Mouse (Mus musculus) hindbrain, postnatal 0 days (tissue): ENCODE results near the gene H2afv. TPM values are rescaled to one million over a fixed set of nuclear protein-coding genes. Genes with fewer than 3 reads are reported as not detected.
"Not testable (repeated sequence)": the region's sequence is repeated elsewhere in the genome, so short reads cannot be mapped to it uniquely, and the experiment has no call there.

Source experiments
- ATAC-seq: fragments of 200-750 bp; cut with Nextera tagmentation; 2 replicates; pipeline ENCODE4 v1.8.0; 2017; ENCODE audit warnings: mild to moderate bottlenecking, moderate TSS enrichment, moderate library complexity
- DNase-seq: peaks from one replicate; pipeline ENCODE4 v3.0.0-alpha.2; 2015; ENCODE audit warnings: low spot score
- H3K27ac ChIP-seq: fragments of 300-500 bp; sonication (generic); 2 replicates; pipeline ENCODE4 v1.5.1; 2014; ENCODE audit warnings: mild to moderate bottlenecking
- H3K27me3 ChIP-seq: fragments of 300-500 bp; sonication (generic); 2 replicates; pipeline ENCODE4 v1.6.1; 2014; ENCODE audit warnings: low read length, mixed read lengths; ENCODE audit not compliant: insufficient read depth
- H3K36me3 ChIP-seq: fragments of 300-500 bp; sonication (generic); 2 replicates; pipeline ENCODE4 v1.6.1; 2014; ENCODE audit warnings: low read length, mixed read lengths; ENCODE audit not compliant: insufficient read depth
- H3K4me1 ChIP-seq: fragments of 300-500 bp; sonication (generic); 2 replicates; pipeline ENCODE4 v1.6.1; 2014; ENCODE audit warnings: antibody characterized with exemption, low read length, mixed read lengths; ENCODE audit not compliant: insufficient read depth
- H3K4me2 ChIP-seq: fragments of 300-500 bp; sonication (generic); 2 replicates; pipeline ENCODE4 v1.6.1; 2014; ENCODE audit warnings: low read depth, mild to moderate bottlenecking, low read length, moderate library complexity, mixed read lengths
- H3K4me3 ChIP-seq: fragments of 300-500 bp; sonication (generic); 2 replicates; pipeline ENCODE4 v1.5.1; 2014; ENCODE audit warnings: low read length
- H3K9ac ChIP-seq: fragments of 300-500 bp; sonication (generic); replicated peaks from 2 replicates; pipeline ENCODE4 v1.6.1; 2014; ENCODE audit warnings: mild to moderate bottlenecking, low read length, moderate library complexity, mixed read lengths
- H3K9me3 ChIP-seq: fragments of 300-500 bp; sonication (generic); 2 replicates; pipeline ENCODE4 v1.6.1; 2016; ENCODE audit warnings: low read length, mixed read lengths
- CTCF ChIP-seq: IDR thresholded peaks from 2 replicates; pipeline ENCODE4 v1.5.1; 2016; ENCODE audit warnings: antibody characterized with exemption, control low read depth, low read depth
- WGBS: fragments of 180-500 bp; shearing (Covaris S2); extraction: QIAGEN DNeasy Blood & Tissue Kit; methylation state at CpG from one replicate; pipeline ENCODE4 v1.1.7; 2014; 5-methylcytosine and 5-hydroxymethylcytosine counted together
- polyA plus RNA-seq: library from polyadenylated mRNA; unstranded; fragments of >200 nt; fragmentation: Nextera tagmentation; extraction: Ambion mirVana; gene quantifications from 2 replicates; pipeline ENCODE4 v1.2.1, GENCODE M21; 2015
- total RNA-seq: library from RNA; depleted of rRNA; stranded (reverse); fragments of >200 nt; gene quantifications from 2 replicates; pipeline ENCODE4 v1.2.3, GENCODE M21; 2014

H2afv gene
- total and polyA plus RNA-seq, 2 experiments from 2014 or later, result 75.5 to 251 TPM

DNA sequence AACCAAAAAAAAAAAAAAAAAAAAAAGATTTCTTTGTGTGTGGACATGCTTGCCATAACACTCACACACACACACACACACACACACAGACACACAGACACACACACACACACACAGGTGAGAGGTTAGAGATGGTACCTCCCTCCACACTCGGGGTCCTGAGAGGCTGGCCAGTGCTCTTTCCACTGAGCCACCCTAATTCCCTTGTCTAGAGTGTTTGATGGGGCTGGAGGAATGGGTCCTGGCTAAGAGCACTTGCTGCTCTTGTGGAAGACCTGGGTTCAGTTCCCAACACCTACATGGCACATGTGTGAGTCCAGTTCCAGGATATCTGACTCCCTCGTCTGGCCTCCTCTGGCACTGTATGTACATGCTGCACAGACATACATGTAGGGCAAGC is 6.6 kb downstream of the H2afv start:
- Histone ChIP-seq H3K4me1 (no peaks in the 10 kb centered on the region), H3K4me3 (no peak overlapping the region), H3K27me3 (no peaks in the 10 kb centered on the region), H3K9ac (no peak overlapping the region), H3K27ac (no peak overlapping the region), H3K36me3 (peaks cover 12% of the 10 kb centered on the region; the same call in 1 of the 2 replicates), H3K4me2 (no peak overlapping the region), H3K9me3 (no peaks in the 10 kb centered on the region)
- DNase-seq (no peak), ATAC-seq (no peak)
- 94% methylated on average over 2 of the region's 2 CpGs for WGBS
- no peak for TF ChIP-seq CTCF

DNA sequence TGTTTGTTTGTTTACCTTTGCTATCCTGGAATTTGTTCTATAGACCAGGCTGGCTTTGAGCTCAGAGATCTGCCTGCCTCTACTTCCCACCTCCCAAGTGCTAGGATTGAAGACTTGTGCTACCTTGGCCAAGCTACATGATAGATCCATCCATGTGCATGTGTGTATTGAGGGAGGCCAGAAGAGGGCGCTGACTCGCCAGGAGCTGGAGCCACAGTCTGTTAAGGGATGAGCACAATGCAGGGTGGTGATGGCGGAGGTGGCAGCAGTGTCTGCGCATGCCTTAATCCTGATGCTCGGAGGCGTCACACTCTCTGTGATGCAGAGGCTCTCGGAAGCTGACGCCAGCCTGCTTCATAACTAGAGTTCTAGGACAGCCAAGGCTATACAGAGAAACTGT is 7.8 kb downstream of the H2afv start:
- Histone ChIP-seq H3K9me3 (no peaks in the 10 kb centered on the region), H3K27ac (no peak overlapping the region), H3K36me3 (peaks cover 17% of the 10 kb centered on the region; the same call in 1 of the 2 replicates), H3K27me3 (no peaks in the 10 kb centered on the region), H3K4me3 (no peak overlapping the region), H3K4me2 (no peak overlapping the region), H3K9ac (no peak overlapping the region), H3K4me1 (no peaks in the 10 kb centered on the region)
- 61% methylated on average over 8 of the region's 8 CpGs for WGBS
- DNase-seq, result peak; percentile 61
- peak; percentile 76 for ATAC-seq
- TF ChIP-seq CTCF, result peak; percentile 71

DNA sequence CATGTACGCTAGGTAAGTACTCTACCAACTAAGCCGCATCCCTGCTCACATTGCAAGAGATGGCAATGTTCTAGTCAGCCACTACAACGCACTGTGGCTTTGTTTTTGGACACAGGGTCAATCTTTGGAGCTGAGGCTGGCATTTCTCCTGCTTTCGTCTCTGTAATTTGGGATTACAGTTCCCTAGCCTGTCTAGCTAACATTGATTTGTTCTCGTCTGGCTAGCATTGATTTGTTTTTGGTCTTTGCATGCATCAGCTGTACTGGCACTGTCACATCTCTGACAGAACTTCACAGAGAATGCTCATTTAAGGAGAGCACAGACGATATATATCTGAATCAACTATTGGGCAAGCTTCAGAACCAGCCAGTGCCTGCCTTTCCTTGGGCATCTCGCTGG is 14.1 kb downstream of the H2afv start:
- H3K27me3 ChIP-seq, result no peaks in the 10 kb centered on the region
- no peaks in the 10 kb centered on the region for H3K4me1 ChIP-seq
- peaks cover 27% of the 10 kb centered on the region for H3K36me3 ChIP-seq
- no peak overlapping the region for H3K27ac ChIP-seq
- DNase-seq, result no peak
- no peak overlapping the region for H3K4me3 ChIP-seq
- TF ChIP-seq CTCF, result no peak
- H3K4me2 ChIP-seq, result no peak overlapping the region
- H3K9ac ChIP-seq, result no peak overlapping the region
- ATAC-seq, result no peak
- no peaks in the 10 kb centered on the region for H3K9me3 ChIP-seq
- 91% methylated on average over 7 of the region's 7 CpGs for WGBS

DNA sequence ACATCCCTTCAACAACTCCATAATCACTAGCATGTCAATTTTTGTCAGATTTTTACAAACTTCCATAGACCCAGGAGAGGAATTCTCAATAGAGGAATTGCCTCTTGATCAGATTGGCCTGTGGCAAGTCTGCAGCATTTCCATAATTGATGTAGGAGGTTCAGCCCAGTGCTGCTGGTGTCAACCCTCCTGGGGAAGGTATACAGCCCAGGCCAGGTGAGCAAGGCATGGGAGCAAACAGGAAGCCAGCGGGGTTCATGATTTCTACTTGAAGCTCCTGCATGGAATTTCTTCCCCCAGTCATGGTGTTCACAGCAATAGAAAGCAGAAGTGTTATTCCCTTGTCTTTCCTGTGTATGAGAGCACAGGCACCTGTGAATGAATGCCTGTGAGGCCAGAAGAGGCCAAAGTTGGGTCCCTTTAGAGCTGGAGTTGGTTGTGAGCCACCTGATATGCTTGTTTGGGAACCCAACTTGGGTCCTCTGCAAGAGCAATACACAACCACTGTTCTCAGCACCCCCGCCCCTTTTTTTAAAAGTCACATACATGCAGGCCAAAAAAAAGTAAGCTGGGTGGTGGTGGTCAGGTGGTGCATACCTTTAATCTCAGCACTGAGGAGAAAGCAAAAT is 23.4 kb downstream of the H2afv start:
- Histone ChIP-seq H3K36me3 (peaks cover 28% of the 10 kb centered on the region), H3K4me3 (no peak overlapping the region), H3K9ac (no peak overlapping the region), H3K27ac (no peak overlapping the region), H3K4me1 (peaks cover 9% of the 10 kb centered on the region), H3K4me2 (no peak overlapping the region), H3K27me3 (no peaks in the 10 kb centered on the region), H3K9me3 (no peaks in the 10 kb centered on the region)
- WGBS, result 64% methylated on average over 2 of the region's 2 CpGs
- TF ChIP-seq CTCF, result no peak
- no peak for DNase-seq
- no peak for ATAC-seq

DNA sequence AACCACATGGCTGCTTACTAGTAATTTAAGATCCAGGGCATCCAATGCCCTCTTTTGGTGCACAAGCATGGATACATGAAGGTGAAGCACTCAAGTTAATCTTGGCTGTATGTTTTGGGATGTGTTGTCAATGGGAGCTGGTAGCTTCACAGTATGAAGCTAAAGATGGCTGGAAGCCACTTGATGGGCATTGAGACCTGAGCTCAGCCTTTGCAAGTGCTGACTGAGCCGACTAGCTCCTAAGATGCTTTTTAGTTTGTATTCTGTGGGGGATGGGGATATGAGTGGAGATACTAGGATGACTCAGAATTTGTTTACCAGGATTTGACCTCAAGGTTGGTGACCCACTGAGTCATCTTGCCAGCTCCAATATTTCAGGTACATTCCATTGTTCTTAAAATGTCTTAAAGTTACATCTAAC is 23.9 kb downstream of the H2afv start:
- ATAC-seq, result no peak
- no peak overlapping the region for H3K9ac ChIP-seq
- H3K9me3 ChIP-seq, result no peaks in the 10 kb centered on the region
- no peak overlapping the region for H3K4me3 ChIP-seq
- H3K4me2 ChIP-seq, result no peak overlapping the region
- H3K27me3 ChIP-seq, result no peaks in the 10 kb centered on the region
- H3K36me3 ChIP-seq, result peaks cover 28% of the 10 kb centered on the region
- no peak overlapping the region for H3K27ac ChIP-seq
- no peak for DNase-seq
- WGBS, result 31% methylated on average over 1 of the region's 1 CpGs
- peaks cover 9% of the 10 kb centered on the region for H3K4me1 ChIP-seq
- TF ChIP-seq CTCF, result no peak

DNA sequence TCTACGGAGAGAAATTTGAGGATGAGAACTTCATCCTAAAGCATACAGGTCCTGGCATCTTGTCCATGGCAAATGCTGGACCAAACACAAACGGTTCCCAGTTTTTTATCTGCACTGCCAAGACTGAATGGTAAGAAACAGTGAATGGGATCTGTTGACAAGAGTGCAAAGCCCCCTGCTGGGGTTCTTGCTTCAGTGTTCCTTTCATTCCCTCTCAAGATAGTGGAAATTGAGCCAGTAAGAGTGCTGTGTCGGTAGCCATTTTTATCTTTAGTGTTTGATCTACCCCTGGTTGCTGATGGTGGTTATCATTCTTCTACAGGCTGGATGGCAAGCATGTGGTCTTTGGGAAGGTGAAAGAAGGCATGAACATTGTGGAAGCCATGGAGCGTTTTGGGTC is 25.1 kb downstream of the H2afv start:
- H3K27me3 ChIP-seq, DNase-seq, H3K4me3 ChIP-seq, H3K9me3 ChIP-seq, H3K9ac ChIP-seq, H3K4me1 ChIP-seq, H3K27ac ChIP-seq, H3K4me2 ChIP-seq, ATAC-seq: not testable (repeated sequence)
- H3K36me3 ChIP-seq, result peaks cover 22% of the 10 kb centered on the region
- WGBS, result 43% methylated on average over 3 of the region's 4 CpGs

DNA sequence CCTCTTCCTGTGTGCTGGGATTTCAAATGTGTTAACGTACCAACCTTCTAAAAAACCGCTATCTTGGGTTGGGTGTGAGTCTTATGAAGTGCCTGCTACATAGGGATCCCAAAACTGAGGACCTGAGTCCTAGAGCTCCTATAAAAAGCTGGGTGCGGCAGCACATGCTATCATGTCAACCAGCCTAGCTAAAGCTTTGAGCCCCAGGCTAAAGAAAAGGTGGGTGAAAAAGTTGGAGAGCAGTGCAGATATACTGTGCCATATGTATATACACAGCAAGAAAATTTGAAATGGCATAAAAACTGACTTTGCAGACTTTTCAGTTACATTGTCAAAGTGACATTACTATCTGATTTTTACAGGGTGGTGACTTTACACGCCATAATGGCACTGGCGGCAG is 25.5 kb downstream of the H2afv start:
- 80% methylated on average over 5 of the region's 5 CpGs for WGBS
- TF ChIP-seq CTCF, result no peak
- H3K36me3 ChIP-seq, result peaks cover 22% of the 10 kb centered on the region
- no peak overlapping the region for H3K4me3 ChIP-seq
- H3K4me1 ChIP-seq, result peaks cover 9% of the 10 kb centered on the region
- H3K27me3 ChIP-seq, result no peaks in the 10 kb centered on the region
- 0 out of 2 replicates have a peak overlapping the region, but pooled peaks have one; percentile 89 for H3K4me2 ChIP-seq
- no peaks in the 10 kb centered on the region for H3K9me3 ChIP-seq
- DNase-seq (no peak), ATAC-seq (no peak)
- no peak overlapping the region for H3K9ac ChIP-seq
- no peak overlapping the region for H3K27ac ChIP-seq
